7 mouse cellular contexts compared by ENCODE assay signal in genomic region chr2:32693823-32694411, GRCm38 (mm10). TPM values are rescaled to one million over a fixed set of nuclear protein-coding genes. Genes with fewer than 3 reads are reported as not detected.
DNase-seq lines count a peak whose midpoint lies in the region; ATAC-seq lines count a peak whose summit lies in the region.

No protein-coding gene starts in this region.

- H3K4me2 ChIP-seq in midbrain, embryonic 13.5 days (replicated peaks): peak overlapping the region; percentile 81

- peak overlapping the region; percentile 92 for H3K4me3 ChIP-seq in limb, embryonic 10.5 days
- peak overlapping the region; percentile 71 for H3K4me3 ChIP-seq in midbrain, embryonic 13.5 days (replicated peaks)

- DNase-seq in adrenal gland, adult 8-10 months: peak; percentile 95
- peak; percentile 98 for DNase-seq in embryo, embryonic 9.5 days (ENCODE audit: extremely low spot score)
- peak; percentile 94 for DNase-seq in kidney, adult 11 months
- peak; percentile 96 for DNase-seq in limb, embryonic 10.5 days (ENCODE audit: low spot score)
- DNase-seq in spleen, adult 12 weeks (ENCODE audit: low spot score): peak; percentile 81

- peak overlapping the region; percentile 90 for H3K27ac ChIP-seq in limb, embryonic 10.5 days
- H3K27ac ChIP-seq in midbrain, embryonic 13.5 days: peak overlapping the region; percentile 75

- H3K27me3 ChIP-seq in limb, embryonic 10.5 days (ENCODE audit: low read depth, poor library complexity, severe bottlenecking): no peaks in the 10 kb centered on the region
- no peaks in the 10 kb centered on the region for H3K27me3 ChIP-seq in midbrain, embryonic 13.5 days

- peaks cover 31% of the 10 kb centered on the region for H3K4me1 ChIP-seq in limb, embryonic 10.5 days
- H3K4me1 ChIP-seq in midbrain, embryonic 13.5 days (replicated peaks): peaks cover 13% of the 10 kb centered on the region

- ATAC-seq in granulocyte monocyte progenitor cell, adult 5-6 weeks (replicated peaks; ENCODE audit: poor library complexity, severe bottlenecking): peak; percentile 93
- peak; percentile 98 for ATAC-seq in midbrain, embryonic 13.5 days

- peak overlapping the region; percentile 81 for H3K9ac ChIP-seq in midbrain, embryonic 13.5 days (replicated peaks)

- under 1% methylated on average over 51 of the region's 51 CpGs for WGBS in limb, embryonic 10.5 days
- WGBS in midbrain, embryonic 13.5 days: under 1% methylated on average over 51 of the region's 51 CpGs

- H3K36me3 ChIP-seq in limb, embryonic 10.5 days: peaks cover 19% of the 10 kb centered on the region
- no peaks in the 10 kb centered on the region for H3K36me3 ChIP-seq in midbrain, embryonic 13.5 days

- no peaks in the 10 kb centered on the region for H3K9me3 ChIP-seq in limb, embryonic 10.5 days (replicated peaks)
- H3K9me3 ChIP-seq in midbrain, embryonic 13.5 days: no peaks in the 10 kb centered on the region

RNA-seq across cellular contexts. Expression of gene Fpgs, which starts 10.0 kb away (rescaled TPM):
- 10 to 100 TPM; 10.8 to 22.2 (median 18.7) TPM for total RNA-seq in adrenal gland, adult 8-10 months (2022)
- 24.2 and 34.0 TPM in 2 replicates for total RNA-seq in granulocyte monocyte progenitor cell, adult 5-6 weeks (2014; fragmentation: Nextera tagmentation)
- total RNA-seq in granulocyte monocyte progenitor cell, adult 5-6 weeks (2017): 19.0 and 20.7 TPM in 2 replicates
- polyA plus RNA-seq in limb, embryonic 10.5 days (2016; fragmentation: Nextera tagmentation; extraction: Ambion mirVana): 31.6 and 35.4 TPM in 2 replicates
- polyA plus RNA-seq in midbrain, embryonic 13.5 days (2015; fragmentation: Nextera tagmentation; extraction: Ambion mirVana): 16.5 and 16.6 TPM in 2 replicates

RNA-seq across cellular contexts. Expression of gene Cdk9, which starts 19.0 kb away (rescaled TPM):
- total RNA-seq in adrenal gland, adult 8-10 months (2022): 100 to 1,000 TPM in 1 of 4 experiments, 10 to 100 TPM in 3; 80.8 to 110 (median 92.1) TPM
- 89.5 and 102 TPM in 2 replicates for total RNA-seq in granulocyte monocyte progenitor cell, adult 5-6 weeks (2014; fragmentation: Nextera tagmentation)
- total RNA-seq in granulocyte monocyte progenitor cell, adult 5-6 weeks (2017): 44.8 and 54.3 TPM in 2 replicates
- polyA plus RNA-seq in limb, embryonic 10.5 days (2016; fragmentation: Nextera tagmentation; extraction: Ambion mirVana): 156 and 160 TPM in 2 replicates
- polyA plus RNA-seq in midbrain, embryonic 13.5 days (2015; fragmentation: Nextera tagmentation; extraction: Ambion mirVana): 78.5 and 84.5 TPM in 2 replicates

RNA-seq across cellular contexts. Expression of gene Sh2d3c, which starts 26.9 kb away (rescaled TPM):
- total RNA-seq in adrenal gland, adult 8-10 months (2022): 10 to 100 TPM; 12.4 to 23.9 (median 18.0) TPM
- total RNA-seq in granulocyte monocyte progenitor cell, adult 5-6 weeks (2014; fragmentation: Nextera tagmentation): 14.3 and 17.6 TPM in 2 replicates
- 11.2 and 12.7 TPM in 2 replicates for total RNA-seq in granulocyte monocyte progenitor cell, adult 5-6 weeks (2017)
- 16.2 and 20.9 TPM in 2 replicates for polyA plus RNA-seq in limb, embryonic 10.5 days (2016; fragmentation: Nextera tagmentation; extraction: Ambion mirVana)
- polyA plus RNA-seq in midbrain, embryonic 13.5 days (2015; fragmentation: Nextera tagmentation; extraction: Ambion mirVana): 37.8 and 40.7 TPM in 2 replicates

RNA-seq across cellular contexts. Expression of gene 6330409D20Rik, which starts 46.9 kb away (rescaled TPM):
- total RNA-seq in adrenal gland, adult 8-10 months (2022): not detected
- total RNA-seq in granulocyte monocyte progenitor cell, adult 5-6 weeks (2014; fragmentation: Nextera tagmentation): not detected in 2 replicates
- not detected in 2 replicates for total RNA-seq in granulocyte monocyte progenitor cell, adult 5-6 weeks (2017)
- 0.14 TPM in 1 of 2 replicates, not detected in the other for polyA plus RNA-seq in limb, embryonic 10.5 days (2016; fragmentation: Nextera tagmentation; extraction: Ambion mirVana)
- 3.9 TPM in 2 replicates for polyA plus RNA-seq in midbrain, embryonic 13.5 days (2015; fragmentation: Nextera tagmentation; extraction: Ambion mirVana)

RNA-seq across cellular contexts. Expression of gene Eng, which starts 47.5 kb away (rescaled TPM):
- 100 to 1,000 TPM in 3 of 4 experiments, 10 to 100 TPM in 1; 96.0 to 134 (median 120) TPM for total RNA-seq in adrenal gland, adult 8-10 months (2022)
- total RNA-seq in granulocyte monocyte progenitor cell, adult 5-6 weeks (2014; fragmentation: Nextera tagmentation): 11.0 and 28.9 TPM in 2 replicates
- 4.0 and 6.0 TPM in 2 replicates for total RNA-seq in granulocyte monocyte progenitor cell, adult 5-6 weeks (2017)
- 27.9 and 28.5 TPM in 2 replicates for polyA plus RNA-seq in limb, embryonic 10.5 days (2016; fragmentation: Nextera tagmentation; extraction: Ambion mirVana)
- polyA plus RNA-seq in midbrain, embryonic 13.5 days (2015; fragmentation: Nextera tagmentation; extraction: Ambion mirVana): 22.0 and 24.8 TPM in 2 replicates

Comparison
In these comparisons a context has a peak if more than half of its experiments do, and no peak if none do; other contexts are left out.
1. Peak in every context shown above with its lines: DNase-seq, ATAC-seq, H3K4me3 ChIP-seq and H3K27ac ChIP-seq.